Mouse (Mus musculus) thymus, postnatal 0 days (tissue): Measurements from ENCODE around the gene Nup188. TPM values are rescaled to one million over a fixed set of nuclear protein-coding genes. Genes with fewer than 3 reads are reported as not detected.
A peak's percentile ranks its signal among the peaks of the same experiment; 100 is the strongest.

Source experiments
- DNase-seq: peaks from one replicate; pipeline ENCODE4 v3.0.0-alpha.2; 2015; ENCODE audit warnings: low spot score
- polyA plus RNA-seq: library from polyadenylated mRNA; unstranded; fragments of >200 nt; fragmentation: Nextera tagmentation; extraction: Ambion mirVana; gene quantifications from 2 replicates; pipeline ENCODE4 v1.2.1, GENCODE M21; 2015

Gene Nup188
- 21.3 and 22.3 TPM in 2 replicates for polyA plus RNA-seq

GRCm38 (mm10) chr2:30286192-30287026, at the start of gene Nup188, which contains the start of gene Dolk:
TSS of gene Nup188 (plus strand) at chr2:30286397.
TSS of gene Dolk (minus strand) at chr2:30286334.
- peak; percentile 97 for DNase-seq

DNA sequence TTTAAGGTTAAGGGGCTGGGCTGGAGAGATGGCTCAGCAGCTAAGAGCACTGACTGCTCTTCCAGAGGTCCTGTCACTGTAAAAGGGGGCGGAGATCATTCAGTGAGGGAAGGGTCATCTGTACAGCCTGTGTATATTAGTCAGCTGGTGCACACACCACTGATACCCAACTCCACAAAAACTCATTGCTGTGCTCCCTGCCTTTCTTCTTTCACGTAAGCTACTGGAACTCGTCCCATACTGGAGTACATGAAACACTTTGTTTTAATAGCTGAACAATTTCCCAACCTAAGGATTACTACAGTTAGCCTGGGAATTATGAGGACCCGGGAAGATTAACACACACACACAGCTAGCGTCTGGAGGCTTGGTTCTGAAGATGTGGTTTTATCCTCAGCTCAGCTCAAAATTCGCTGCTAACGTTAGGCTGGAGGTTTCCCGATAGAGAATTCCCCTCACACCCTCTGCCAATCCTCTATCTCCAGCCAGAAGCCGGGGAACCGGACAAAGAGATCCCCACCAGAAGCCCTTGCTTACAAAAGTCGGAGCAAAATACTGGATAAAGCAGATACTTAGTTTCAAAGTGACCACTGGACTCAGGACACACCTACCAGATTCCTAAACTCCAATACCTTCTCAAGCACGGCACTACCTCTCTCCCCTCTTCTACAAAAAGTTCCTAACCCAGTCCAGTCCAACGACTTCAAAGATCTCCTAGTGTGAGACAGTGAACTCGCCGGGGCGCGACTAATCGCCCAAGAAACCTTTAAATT, 49.6 kb upstream of the Nup188 start:
- no peak for DNase-seq

GRCm38 (mm10) chr2:30237199-30237880, 48.9 kb upstream of the Nup188 start, which contains the start of gene Lrrc8a:
TSS of gene Lrrc8a (plus strand) at chr2:30237715.
- peak; percentile 99 for DNase-seq

DNA sequence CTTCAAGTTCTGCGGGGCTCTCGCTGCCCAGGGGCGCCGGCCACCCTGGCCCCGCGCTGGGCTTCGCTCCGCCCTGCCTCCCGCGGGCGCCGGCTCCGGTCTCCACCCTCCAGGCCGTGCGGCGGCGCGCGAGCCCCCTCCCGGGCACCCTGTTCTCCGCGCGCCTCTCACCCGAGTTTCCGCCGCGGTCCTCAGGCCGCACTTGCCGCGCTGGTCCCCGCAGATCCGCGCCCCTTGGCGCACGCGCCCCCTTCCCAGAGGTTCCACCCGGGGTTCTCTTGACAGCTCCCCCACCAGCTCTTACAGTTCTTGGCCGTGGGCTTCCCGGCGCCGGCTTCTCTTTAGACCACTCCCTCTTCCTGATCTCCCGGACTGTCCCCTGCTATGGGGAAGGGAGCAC, 48.3 kb upstream of the Nup188 start:
- DNase-seq, result peak; percentile 68

DNA sequence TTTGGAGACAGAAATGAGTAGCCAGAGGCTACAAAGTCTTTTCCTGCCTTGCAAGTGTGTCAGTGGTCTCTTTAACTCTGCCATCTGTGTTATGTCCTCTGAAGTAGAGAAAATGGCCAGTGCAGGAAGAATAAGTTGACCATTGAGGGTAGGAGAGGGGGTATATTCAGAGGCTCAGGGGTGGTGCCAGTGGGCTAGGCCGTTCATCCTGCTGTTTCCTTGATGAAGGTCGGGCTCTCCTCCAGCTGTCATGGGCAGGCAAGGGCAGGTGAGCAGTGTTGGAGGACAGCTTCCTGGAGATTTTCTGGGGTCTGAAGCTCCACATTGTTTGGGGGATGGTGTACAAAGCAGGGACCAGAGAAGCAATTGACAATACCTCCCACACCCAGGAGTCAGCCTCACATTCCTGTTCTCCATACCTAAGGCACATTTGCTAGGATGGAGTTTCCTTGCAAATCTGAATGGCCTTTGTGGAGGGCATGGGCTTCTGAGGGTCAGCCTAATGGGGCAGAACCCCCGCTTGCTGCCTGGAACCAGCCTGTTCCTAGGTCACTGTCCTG, 47.2 kb upstream of the Nup188 start:
- DNase-seq, result no peak

DNA sequence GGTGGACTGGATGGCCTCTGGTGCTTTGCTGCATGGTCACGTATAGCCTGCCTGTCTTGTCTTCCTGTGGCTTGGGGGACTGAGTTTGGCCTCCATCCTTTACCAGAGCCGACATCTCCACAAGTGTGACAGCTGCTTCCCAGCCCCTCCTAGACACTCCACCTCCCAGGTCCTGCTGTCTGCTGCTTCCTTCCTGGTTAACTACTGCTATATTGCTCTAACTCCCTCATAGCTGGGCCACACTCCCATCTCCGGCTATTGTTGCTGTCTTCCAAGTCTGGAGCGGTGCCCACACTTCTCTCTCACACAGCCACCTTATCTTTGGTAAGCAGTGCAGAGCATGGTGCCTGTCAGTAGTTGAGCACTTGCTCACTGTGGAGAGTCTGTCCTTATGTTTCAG, 46.4 kb upstream of the Nup188 start:
- DNase-seq, result no peak

- no peak for DNase-seq
These were observed 45.9 kb upstream of the Nup188 start, which contains the start of gene Gm28035 for GRCm38 (mm10) chr2:30240267-30240666. TSS of gene Gm28035 (plus strand) at chr2:30240567.

- no peak for DNase-seq
These were observed 43.7 kb upstream of the Nup188 start for GRCm38 (mm10) chr2:30242509-30242908.

- DNase-seq, result no peak
These were observed 42.8 kb upstream of the Nup188 start for GRCm38 (mm10) chr2:30243391-30243790.

DNA sequence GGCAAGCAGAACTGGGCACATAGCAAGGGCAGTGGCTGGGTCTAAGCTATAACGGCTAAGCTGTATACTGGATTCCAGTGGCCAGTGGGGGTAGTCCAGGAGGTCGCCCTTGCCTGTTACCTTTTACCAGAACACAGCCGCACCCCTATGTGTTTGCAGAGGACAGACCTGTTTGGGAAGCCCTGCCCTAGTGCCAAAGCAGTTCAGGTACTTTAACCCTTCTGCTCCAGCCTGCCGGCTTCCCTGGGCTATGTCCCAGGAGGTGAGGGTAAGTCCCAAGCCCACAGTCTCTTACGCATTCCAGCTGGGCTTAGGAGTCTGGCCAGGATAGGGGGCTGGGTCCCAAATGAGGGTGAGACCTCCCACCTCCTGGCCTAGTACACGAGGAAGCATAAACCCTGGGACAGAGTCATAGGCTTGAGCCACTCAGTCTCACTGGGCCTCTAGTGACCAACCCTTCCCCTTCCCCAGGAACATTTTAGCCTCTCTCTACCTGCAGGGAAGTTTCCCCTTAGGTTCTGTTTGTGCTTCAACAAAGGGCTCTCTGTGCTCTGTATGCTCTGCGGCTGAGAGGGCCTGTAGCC, 41.5 kb upstream of the Nup188 start:
- DNase-seq, result no peak

DNA sequence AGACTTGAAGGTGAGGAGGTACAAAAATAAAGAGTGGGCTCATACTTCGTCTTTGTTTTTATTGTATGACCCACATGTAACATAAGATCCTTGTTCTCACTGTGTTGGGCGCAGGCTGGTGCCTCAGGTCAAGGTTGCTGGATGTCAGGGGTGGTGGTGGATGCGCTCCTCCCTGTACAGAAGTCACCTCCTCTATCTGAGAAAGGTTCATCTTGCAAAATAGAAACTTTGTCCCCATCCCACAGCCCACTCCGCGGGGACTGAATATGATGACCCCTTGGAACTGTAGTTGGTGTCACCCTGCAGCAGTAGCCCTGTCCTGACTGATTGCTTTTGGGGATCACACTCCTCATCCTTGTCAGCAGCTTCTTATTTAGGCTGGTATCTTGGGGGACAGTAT, 39.2 kb upstream of the Nup188 start:
- DNase-seq, result no peak

GRCm38 (mm10) chr2:30247681-30248080, 38.5 kb upstream of the Nup188 start:
- DNase-seq, result no peak

- DNase-seq, result no peak
These were observed 37.0 kb upstream of the Nup188 start for GRCm38 (mm10) chr2:30249182-30249581.

- DNase-seq, result no peak
These were observed 35.8 kb upstream of the Nup188 start for GRCm38 (mm10) chr2:30250166-30251128.

GRCm38 (mm10) chr2:30251417-30252104, 34.6 kb upstream of the Nup188 start:
- DNase-seq, result peak; percentile 87

- no peak for DNase-seq
These were observed 33.7 kb upstream of the Nup188 start for GRCm38 (mm10) chr2:30252521-30252920.

DNA sequence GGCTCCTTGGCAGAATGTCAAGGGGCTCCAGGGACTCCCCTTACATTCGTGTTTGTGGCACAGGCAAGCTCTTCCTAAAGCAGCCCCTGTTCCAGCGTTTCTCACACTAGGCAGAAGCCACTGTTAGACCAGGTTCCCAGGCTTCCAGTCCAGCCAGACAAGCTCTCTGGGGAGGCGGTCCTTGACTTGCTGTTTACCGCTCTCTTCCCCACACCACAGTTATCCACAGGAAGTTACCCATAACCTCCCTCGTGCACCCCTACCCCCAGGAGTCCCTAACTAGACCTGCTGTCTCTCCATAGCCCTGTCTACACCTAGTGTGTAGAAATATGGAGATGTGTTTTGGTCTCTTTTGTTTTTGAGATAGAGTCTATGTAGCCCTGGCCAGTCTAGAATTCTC, 32.4 kb upstream of the Nup188 start:
- peak; percentile 38 for DNase-seq

DNA sequence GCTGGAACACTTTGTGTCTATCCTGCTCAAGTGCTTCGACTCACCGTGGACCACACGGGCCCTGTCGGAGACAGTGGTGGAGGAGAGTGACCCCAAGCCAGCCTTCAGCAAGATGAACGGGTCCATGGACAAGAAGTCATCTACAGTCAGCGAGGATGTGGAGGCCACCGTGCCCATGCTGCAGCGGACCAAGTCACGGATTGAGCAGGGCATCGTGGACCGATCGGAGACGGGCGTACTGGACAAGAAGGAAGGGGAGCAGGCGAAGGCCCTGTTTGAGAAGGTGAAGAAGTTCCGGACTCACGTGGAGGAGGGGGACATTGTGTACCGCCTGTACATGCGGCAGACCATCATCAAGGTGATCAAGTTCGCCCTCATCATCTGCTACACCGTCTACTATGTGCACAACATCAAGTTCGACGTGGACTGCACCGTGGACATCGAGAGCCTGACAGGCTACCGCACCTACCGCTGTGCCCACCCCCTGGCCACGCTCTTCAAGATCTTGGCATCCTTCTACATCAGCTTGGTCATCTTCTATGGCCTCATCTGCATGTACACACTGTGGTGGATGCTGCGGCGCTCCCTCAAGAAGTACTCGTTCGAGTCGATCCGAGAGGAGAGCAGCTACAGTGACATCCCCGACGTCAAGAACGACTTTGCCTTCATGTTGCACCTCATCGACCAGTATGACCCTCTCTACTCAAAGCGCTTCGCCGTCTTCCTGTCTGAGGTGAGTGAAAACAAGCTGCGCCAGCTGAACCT, 30.4 kb upstream of the Nup188 start:
- no peak for DNase-seq
